Mouse (Mus musculus) T-helper 17 cell (primary cell): Measurements from ENCODE around the gene Myl3.

Experiments used
- in situ Hi-C, 2 experiments: fragments of 300-600 bp; cut with MboI, MseI; formaldehyde crosslinking; loops; 1 replicate in 1 of 2; 2 replicates in 1 of 2; pipeline ENCODE4 v1.15.1; 2025; ENCODE audit warnings: high pct_unique_total_duplicates in 2 of 2

Gene Myl3

DNA sequence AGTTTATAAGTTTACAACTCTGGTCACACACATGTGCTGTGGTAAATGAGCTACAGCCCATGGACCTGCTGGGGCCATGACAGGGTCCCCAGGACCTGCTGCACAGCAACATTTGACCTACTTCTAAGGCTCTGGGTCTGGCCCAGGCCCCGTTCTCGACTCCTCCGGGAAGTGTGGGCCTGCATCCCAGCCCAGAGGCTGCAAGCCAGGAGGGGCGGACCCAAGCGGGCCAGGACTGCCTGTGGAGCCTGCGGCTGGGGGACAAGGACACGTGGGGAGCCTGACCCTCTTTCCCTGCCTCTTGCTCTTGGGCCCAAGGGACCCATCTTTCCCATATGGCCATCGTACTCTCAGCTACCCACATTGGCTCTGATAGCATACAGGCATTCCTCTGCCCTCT lies 16.9 kb downstream of the Myl3 start:
- in situ Hi-C loops, result no loop called here

DNA sequence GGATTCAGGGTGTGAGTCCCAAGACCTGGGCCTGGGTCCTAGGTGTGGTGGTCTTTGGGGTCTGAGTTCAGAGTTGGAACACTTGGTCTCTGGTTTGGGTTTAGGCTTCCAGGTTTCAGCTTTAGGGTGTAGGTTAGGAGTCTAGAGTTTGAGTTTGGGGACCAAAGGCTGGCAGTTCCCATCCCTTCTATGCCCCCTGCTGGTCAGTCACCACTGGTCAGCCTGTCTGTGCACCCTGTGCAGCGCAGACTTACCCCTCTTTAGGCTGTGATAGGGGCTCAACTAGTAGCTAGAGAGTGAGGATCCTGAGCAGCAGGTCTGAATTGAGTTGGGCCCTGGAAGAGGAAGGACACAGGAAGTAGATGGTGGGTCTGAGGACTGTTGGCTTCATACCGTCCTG lies 17.6 kb downstream of the Myl3 start:
- in situ Hi-C loops, result no loop called here

DNA sequence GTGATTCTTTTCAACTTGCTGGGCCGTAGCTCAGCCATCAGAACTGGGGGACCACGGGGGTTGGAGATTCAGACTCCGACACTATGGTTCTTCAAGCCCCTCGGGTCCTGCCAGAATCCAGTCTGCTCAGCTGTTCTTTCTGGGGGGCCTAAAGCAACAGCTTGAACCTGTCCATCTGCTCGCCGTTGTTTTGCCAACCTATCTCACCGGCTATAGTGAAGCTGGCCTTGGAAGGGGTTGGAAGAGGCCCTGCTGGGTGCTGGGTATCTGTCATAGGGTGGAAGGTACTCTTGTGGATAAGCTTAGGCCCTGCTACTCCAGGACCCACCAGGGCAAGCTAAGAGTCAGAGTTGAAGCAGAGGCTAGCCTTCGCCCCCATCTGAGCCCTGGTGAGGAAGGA lies 19.2 kb downstream of the Myl3 start:
- in situ Hi-C loops, result no loop called here

DNA sequence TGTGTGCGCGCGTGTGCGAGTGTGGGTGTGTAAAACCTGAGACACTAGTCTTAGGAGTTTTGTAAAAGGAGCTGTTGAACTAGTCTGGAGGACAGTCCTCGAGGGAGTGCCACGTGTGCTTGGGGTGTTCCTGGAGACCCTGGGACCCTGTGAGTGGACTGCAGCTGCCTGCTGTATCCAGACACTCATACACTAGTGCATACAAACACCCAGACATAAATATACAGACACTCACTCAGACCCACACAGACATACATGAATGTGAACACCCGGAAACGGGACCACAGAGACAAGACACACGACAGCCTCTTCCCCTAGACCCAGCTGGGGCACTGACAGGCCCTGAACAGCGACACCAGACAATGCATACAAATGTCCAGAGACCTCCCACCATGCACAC lies 21.1 kb downstream of the Myl3 start:
- in situ Hi-C loops, result no loop called here

DNA sequence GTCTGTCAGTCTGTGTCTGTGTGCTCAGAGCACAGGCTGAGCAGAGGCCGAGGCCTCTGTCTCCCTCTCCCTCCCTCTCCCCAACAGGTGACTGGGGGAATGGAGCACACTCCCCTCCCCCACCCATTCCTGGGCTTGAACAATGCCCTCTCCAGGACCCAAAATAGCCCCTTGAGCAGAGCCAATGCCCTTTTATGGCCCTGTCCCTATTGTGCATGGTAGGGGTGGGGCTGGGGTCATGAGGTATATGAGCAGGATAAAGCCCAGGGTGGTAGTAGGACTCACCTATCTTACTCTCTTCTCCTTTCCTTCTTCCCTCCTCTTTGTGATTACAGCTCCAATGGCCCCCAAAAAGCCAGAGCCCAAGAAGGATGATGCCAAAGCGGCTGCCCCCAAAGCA lies 21.7 kb downstream of the Myl3 start:
- in situ Hi-C loops, result no loop called here

DNA sequence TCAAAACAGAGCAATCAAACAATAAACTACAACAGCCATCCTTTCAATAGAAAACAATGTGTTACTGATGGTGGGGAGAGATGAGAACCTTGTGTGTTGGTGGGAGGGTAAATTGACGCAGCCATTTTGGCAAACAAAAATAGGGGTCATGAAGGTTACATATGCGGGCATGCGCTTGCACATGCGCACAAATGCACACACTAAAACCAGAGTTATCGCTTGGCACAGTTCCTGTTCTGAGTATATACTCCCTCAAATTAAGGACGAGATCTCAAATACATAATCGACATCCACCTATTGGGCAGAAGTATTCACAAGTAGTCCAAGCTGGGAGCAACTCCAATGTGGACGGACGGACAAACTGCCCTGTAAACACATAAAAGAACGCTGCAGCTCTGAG lies 30.7 kb downstream of the Myl3 start:
- in situ Hi-C loops, result no loop called here

DNA sequence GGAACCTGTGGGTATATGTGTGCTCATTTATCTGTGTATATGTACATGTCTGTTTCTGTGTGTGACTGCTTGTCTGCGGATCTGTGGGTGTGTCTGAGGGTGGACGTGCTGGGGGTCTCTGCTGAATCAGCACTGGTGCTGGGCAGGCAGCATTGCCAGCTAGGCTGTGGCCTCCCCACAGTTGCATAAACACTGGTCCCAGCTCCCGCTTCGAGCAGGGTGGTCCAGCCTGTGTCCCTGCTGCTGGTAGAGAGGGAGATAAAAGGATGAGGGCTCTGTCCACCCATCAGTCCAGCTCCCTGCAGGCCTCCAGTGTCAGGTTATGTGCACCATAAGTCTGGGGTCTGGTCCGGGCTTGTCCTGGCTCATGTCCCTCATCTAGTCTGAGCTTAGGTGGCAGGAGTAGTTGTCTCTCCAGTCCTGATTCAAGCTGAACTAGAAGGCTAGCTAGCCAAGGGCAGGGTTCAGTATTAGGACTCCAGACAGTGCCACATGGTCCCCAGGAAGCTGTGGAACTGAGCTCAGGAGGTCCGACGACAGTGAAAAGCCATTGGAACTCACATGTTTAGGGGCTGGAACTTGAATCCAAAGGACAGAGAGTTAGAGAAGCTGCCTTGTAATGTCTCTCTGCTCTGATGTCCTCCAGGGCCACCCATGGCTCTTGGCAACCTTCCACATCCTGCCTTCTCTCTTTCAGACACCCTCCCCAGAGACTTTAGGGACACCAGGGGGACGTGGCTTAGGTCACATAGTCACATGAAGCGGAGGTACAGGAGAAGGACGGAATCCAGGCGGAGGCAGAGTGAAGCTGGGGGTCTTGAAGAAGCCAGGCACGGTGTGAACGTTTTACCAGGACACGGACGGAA lies 33.0 kb downstream of the Myl3 start:
- in situ Hi-C loops, result loop anchor here in 1 of 2 experiments (5.0 kb wide), 2 partner anchors 47 to 98 kb away; no protein-coding TSS in a partner anchor

DNA sequence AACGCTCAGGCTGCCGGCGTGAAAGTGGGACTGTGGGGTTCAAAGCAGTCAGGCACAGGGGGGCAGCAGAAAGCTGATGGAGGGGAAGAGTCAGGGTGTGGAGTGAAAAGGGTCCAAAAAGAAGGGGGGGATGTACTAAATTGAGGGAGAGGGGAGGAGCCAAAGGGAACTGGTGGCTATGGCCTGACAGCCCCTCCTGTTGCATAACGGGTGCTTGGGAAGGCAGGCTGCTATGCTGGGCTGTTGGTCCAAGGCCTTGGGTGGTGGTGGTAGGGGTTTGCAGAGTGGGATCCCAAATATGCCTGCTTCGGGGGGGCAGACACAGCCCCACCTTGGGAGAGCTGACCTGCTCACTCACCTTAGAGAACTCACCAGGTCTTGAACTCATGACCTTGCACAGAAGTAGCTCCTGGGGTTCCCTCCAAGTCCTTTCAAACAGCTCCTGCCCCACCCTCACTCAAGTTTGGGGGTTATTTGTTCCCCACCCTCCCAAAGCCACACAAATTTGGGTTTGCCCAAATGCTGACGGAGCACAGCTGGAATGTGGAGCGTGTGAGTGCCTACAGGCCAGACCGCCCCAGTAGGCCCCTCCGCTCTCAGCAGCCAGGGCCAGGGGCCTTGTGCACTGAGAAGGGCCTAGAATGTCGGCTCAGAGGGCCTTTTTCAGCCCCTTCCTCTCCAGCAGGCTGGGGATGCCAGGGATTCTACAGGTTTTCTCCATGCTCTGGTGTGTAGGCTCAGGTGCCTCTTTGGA lies 33.8 kb downstream of the Myl3 start:
- in situ Hi-C loops, result loop anchor here in 1 of 2 experiments (5.0 kb wide), 2 partner anchors 48 to 97 kb away; no protein-coding TSS in a partner anchor

DNA sequence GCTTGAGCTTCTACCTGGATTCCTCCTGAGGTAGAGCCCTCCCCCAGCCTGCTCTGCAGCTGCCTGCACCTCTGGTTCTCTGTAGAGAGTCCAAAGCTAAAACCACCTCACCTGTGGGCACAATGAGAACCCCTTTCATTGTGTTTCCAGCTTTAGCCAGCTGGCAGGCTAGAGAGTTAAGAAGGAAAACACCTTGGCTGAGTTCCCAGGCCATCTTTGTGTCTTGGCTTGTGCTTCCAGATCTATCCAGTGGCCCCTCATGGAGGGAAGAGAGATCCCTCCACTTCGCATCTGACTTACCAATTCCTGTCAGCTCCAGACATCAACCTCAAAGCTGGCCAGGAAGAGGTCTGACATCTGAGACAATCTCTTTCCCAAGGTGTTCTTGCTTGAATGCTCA lies 36.4 kb downstream of the Myl3 start:
- in situ Hi-C loops, result loop anchor here in 1 of 2 experiments (5.0 kb wide), 2 partner anchors 51 to 94 kb away; no protein-coding TSS in a partner anchor

DNA sequence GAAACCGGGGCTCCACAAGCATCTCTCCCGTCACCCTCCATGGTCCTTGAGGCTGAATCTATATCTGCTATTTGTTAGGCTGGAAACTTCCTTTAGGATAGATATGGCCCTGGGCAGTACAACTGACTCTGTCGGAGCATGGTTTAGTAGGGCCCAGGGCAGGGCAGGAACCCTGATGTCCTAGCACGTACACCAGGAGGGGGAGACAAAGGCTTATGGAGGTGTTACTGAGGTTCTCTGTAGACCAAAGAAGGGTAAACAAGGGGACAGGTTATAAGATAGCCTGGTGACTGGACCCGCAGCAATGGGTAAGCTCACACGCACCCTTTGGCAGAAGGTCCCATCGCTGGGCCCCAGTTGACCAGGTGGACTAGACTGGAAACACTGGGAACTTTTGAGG lies 36.9 kb downstream of the Myl3 start:
- in situ Hi-C loops, result loop anchor here in 1 of 2 experiments (5.0 kb wide), 2 partner anchors 51 to 94 kb away; no protein-coding TSS in a partner anchor

DNA sequence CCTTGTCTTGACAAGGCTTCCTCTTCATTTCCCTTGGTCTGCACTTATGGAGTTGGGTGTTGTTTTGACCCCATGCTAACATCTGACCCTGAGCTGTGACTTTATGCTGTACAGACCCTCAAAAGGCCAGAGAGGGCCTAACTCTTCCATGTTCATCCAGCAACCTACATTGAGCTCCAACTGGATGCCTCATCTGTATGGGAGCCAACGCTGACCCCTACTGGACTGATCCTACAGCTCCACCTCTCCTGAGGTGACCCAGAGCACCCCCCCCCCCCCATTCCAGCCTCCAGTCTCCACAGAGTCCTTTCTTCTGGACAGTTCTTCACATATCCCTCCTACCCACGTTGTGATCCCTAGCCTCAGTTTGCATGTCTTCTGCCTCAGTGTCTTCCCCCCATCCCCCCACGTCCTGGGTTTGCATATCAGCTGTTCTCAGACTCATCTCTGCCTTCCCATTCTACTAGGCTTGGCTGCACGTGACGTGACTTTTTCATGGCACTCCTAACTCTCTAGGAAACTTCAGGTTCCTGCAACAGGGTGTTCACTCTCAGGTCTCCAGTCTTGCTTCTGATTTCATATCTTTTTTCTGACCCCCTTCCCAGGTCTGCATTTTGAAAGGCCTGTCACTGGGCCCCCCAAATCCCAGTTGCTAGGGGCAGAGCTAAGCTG lies 37.7 kb downstream of the Myl3 start:
- in situ Hi-C loops, result loop anchor here in 1 of 2 experiments (5.0 kb wide), 2 partner anchors 52 to 93 kb away; no protein-coding TSS in a partner anchor

DNA sequence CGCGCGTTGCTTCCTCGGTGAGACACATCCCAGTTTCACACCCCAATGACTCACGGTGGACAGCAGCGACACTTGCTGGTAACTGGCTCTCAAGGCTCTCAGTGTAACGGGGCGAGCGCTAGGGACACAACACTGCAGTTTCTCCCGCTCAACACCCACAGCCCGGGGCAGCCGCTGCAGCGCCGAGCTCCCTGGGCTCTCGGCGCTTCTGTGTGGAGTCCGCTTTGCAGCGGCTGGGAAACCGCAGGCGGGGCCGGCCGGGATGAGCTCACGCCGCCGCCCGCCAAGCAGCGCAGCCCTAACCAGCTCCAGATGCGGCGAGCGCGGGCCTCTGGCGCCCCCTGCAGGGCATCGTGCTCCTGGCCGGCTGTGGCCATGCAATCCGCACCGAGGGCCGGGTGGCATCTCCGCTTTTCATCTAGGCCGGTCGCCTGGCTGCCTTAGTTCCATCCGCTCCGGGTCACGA lies 39.6 kb downstream of the Myl3 start:
- in situ Hi-C loops, result loop anchor here in 1 of 2 experiments (5.0 kb wide), 1 partner anchor 91 kb away; no protein-coding TSS in a partner anchor

DNA sequence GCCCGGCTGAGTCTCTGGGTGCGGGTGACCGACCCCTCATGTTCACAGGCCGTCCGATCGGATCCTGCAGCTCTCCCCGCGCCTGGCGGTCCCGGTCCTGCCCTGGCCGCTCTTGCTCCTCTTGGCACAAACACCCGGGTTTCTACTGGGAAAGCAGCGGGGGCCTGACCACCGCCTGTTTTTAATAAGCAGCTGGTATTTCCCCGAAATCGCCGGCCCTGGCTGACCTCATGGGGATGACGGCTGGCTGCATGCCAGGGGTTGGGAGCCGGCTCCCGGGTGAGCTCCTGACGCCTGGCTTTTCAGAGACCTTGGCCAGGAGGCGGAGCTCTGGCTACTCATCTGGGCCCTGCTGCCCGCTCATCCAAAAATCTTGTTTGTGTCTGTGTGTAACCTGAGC lies 40.1 kb downstream of the Myl3 start:
- in situ Hi-C loops, result loop anchor here in 1 of 2 experiments (5.0 kb wide), 1 partner anchor 91 kb away; no protein-coding TSS in a partner anchor

DNA sequence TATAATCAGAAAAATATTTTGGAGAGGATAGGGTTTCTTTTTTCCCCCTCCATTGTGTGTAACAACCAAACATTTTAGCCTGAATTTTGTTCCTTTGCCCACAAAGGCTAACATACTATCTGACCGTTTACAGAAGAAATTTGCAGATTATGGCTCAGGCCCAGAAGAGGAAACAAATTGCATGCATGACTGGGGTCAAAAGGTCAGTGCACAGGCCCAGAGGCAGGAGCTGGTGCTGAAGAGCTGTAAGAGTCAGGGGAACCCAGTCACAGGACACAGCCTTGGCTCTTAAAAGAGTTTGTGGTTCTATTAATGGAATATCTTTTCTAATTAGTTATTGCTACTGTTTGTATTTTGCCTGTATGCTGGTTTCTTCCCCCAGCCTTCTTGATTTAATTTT lies 42.0 kb downstream of the Myl3 start:
- in situ Hi-C loops, result loop anchor here in 1 of 2 experiments (5.0 kb wide), 1 partner anchor 89 kb away; no protein-coding TSS in a partner anchor

DNA sequence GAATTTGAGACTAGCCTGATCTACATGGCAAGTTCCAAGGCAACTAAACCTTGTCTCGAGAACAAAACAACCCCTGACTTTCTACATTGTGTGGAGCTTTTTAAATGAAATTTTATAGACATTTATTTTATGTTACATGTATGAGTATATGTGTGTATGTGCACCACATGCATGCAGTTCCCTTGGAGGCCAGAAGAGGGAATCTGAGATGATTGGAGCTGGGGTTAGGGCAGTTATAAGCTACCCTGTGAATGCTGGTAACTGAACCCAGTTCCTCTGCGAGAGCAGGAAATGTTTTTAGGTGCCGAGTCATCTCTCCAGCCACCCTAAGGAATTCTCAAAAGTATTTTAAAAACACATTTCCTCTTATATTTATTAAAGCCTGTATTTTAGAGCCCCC lies 46.5 kb downstream of the Myl3 start:
- in situ Hi-C loops, result no loop called here

DNA sequence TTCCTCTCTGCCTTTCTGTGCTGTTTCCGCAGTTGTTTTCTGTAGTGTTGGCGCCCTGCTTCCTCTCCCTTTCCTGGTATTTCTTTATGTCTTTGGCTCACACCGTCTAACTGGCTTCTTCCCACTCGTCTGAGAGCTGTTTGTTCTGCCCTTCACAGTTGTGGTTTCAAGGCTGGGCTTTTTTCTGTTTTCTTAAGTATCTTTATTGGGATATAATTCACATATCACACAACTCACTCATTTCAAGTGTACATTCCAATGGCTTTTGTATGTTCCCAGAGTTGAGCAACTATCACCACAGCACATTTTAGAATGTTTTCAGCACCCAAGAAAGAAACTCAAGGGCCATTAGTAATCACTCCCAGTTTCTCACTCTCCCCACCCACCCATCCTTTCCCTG lies 48.8 kb downstream of the Myl3 start:
- in situ Hi-C loops, result no loop called here

DNA sequence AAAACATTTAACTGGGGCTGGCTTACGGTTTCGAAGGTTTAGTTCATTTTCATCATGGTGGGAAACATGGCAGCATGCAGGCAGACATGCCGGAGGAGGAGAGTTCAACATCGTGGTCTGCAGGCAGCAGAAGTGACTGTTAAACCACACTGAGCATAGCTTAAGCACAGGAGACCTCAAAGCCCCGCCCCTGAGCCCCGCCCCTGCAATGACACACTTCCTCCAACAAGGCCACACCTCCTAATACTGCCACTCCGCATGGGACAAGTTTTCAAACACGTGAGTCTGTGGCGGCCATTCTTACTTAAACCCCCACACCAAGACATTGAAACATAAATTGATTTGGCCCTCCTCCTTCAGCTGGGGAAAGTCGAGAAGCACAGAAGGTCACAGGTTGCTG lies 55.4 kb downstream of the Myl3 start:
- in situ Hi-C loops, result no loop called here

DNA sequence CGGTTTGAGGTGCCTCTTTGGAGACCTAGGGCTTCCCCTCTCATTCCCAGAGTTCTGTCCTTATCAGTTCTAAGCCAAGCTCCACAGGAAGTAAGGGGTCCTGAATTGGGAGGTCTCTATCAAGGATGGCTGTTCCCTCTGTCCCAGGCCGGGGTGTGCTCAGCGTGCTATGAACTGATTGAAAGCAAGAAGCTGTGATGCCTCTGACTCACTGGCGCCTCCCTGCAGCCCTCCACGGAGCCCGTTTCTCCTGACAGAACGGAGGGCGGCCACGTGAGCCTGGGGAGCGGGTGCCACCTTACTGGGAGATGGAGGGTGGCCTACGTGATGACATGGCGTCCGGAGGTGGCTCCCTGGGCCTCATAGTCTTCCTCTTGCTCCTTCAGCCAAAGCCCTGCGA lies 56.2 kb downstream of the Myl3 start, which contains the start of gene Prss42:
Gene Prss42, plus strand, starts transcription at position 301 of the 400 bp plus-strand sequence.
- in situ Hi-C loops, result no loop called here

DNA sequence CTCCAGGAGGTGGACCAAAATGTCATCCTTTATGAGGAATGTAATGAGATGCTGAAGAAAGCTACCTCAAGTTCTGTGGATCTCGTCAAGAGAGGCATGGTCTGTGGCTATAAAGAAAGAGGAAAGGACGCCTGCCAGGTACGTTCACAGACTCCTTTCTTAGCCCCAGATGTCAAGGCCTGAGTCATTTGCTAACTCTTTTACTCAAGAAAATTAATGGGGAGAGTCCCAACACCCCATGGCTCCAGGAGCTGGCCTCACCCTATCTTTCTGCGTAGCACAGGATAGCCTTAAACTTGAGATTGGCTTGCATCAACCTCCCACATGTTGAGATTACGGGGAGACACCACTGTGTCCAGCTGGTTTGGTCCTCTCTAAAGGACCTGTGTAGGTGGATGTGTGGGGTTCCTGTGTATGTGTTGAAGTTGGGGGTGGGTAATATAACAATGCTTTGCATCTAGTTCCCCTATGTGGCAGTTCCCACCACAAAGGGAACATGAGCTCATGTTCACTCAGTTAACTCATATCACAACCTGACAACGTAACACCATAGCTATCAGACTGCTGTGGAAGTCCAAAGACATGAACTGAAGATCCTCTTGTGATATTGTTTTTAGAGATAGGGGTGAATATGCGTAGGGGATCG lies 59.3 kb downstream of the Myl3 start:
- in situ Hi-C loops, result no loop called here

DNA sequence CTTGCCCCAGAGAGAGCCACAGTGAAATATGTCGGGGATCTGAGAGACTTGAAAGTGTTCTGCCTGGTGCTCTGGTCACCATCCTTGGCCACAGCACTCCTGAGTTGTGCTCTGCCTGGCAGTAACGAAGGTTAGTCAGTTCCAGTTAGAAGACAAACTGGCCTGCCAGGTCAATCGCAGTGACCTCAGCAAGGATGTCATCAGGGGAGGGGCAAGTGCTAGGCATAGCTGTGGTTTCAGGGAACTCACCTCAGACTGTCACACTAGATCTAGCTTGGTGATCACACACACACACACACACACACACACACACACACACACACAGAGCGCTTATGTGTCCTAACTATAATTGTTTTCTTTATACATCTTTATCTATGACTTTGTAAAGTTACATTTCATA lies 61.6 kb downstream of the Myl3 start:
- in situ Hi-C loops, result no loop called here

DNA sequence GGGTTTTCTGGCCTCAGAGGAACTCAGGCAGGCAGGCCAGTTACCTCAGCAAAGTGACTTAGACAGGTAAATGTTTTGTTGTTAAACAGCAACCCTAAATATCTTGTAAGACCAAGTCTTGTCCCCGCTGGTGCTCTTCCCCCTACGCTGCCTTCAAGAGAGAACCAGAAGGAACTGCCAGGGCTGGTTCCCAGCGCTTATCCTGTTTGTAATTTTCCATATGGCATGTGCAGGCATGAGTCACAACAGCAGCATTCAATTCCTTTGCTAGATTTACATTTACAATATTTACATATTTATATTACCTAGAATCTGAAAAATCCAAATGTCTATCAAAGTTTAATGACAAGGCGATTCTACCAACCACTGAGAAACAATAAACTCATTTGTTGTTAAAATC lies 68.4 kb downstream of the Myl3 start:
- in situ Hi-C loops, result no loop called here
